Mouse (Mus musculus): ENCODE results near the gene Nutm1.

DNA sequence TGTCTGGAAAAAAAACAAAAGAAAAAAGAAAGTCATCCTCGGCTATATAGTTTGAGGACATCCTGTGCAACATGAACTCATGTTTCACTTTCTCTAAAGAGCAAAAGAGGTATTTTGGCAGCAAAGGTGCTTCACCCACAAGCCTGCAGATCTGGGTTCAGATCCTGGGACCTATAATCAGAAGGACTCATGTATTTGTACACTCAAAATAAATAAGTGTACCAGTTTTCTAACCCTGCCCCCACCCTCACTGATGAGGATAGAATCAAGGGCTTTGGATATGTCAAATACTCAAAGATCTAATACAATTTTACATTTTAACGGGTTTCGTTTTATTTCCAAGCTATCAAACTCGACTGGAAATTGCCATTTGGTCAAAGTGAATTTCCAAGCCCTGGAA is 5.3 kb upstream of the Nutm1 start:
- TF ChIP-seq POLR2A (IDR thresholded peaks at IDR 0.05; ENCODE audit: insufficient read depth, low read depth, low read length) (no peak), CTCF (IDR thresholded peaks at IDR 0.05; ENCODE audit: insufficient read depth, low read depth, low read length) (no peak)

Data from olfactory bulb, adult 2 months (tissue).